Mouse (Mus musculus) bone marrow macrophage, adult 2 months (primary cell): ENCODE measurements around the gene Gm3625.

Experiments
- CTCF ChIP-seq: IDR thresholded peaks from 2 replicates; pipeline ENCODE4 v1.5.1; 2012; ENCODE audit warnings: low read depth, mild to moderate bottlenecking, low read length, moderate library complexity
- POLR2A ChIP-seq: IDR thresholded peaks from 2 replicates; pipeline ENCODE4 v1.6.1; 2012; ENCODE audit warnings: mild to moderate bottlenecking, low read depth, low read length, borderline replicate concordance

DNA sequence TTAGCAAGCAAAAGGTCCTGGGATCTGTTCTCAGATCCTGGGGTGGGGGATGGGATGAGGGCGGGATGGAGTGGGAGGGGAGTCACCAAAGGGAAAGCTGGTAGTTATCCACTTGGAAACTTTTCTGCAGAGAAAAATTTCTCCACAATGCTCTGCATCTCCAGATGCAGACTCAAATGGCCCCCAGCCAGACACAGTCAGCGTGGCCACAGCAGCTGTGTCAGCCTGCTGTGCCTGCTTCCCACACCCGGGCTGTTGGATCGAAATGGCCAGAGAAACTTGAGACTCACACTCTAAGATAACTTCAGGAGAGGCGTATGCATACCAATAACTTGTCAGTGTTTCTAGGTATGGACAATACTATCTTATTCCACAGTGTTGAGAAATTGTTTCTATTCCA is 46.2 kb downstream of the Gm3625 start:
- TF ChIP-seq POLR2A (no peak), CTCF (no peak)
